Mouse (Mus musculus) heart, adult 2 months (tissue): ENCODE data around the gene Cttnbp2. TPM values are rescaled to one million over a fixed set of nuclear protein-coding genes. Genes with fewer than 3 reads are reported as not detected.

Experiments used
- DNase-seq, 2 experiments: peaks; one replicate each; pipeline ENCODE4 v3.0.0; 2021
- H3K27ac ChIP-seq: fragments of 200-600 bp; 2 replicates; pipeline ENCODE4 v1.8.1; 2022
- H3K27me3 ChIP-seq: fragments of 200-500 bp; 2 replicates; pipeline ENCODE4 v1.6.1; 2012; ENCODE audit warnings: mild to moderate bottlenecking, low read length, inconsistent platforms, mixed read lengths; ENCODE audit not compliant: control insufficient read depth, insufficient read depth
- H3K36me3 ChIP-seq: fragments of 200-500 bp; 2 replicates; pipeline ENCODE4 v1.6.1; 2012; ENCODE audit warnings: low read length, inconsistent platforms; ENCODE audit not compliant: control insufficient read depth, insufficient read depth
- H3K4me1 ChIP-seq: fragments of 200-500 bp; 2 replicates; pipeline ENCODE4 v1.6.1; 2011; ENCODE audit warnings: low read length; ENCODE audit not compliant: control insufficient read depth, insufficient read depth
- H3K4me3 ChIP-seq: fragments of 200-600 bp; 2 replicates; pipeline ENCODE4 v1.8.1; 2022
- H3K79me2 ChIP-seq: fragments of 200-500 bp; replicated peaks from 2 replicates; pipeline ENCODE4 v1.6.1; 2012; ENCODE audit warnings: mild to moderate bottlenecking, inconsistent platforms, low read length, moderate library complexity, mixed read lengths; ENCODE audit not compliant: control insufficient read depth, insufficient read depth
- H3K9ac ChIP-seq: fragments of 200-500 bp; 2 replicates; pipeline ENCODE4 v1.6.1; 2012; ENCODE audit warnings: low read depth, mild to moderate bottlenecking, control low read depth, inconsistent platforms, low read length, mixed read lengths
- CTCF ChIP-seq: fragments of 200-600 bp; IDR thresholded peaks from 2 replicates; pipeline ENCODE4 v1.8.1; 2022; ENCODE audit warnings: antibody characterized with exemption, mild to moderate bottlenecking, moderate library complexity
- EP300 ChIP-seq: fragments of 200-500 bp; IDR thresholded peaks from 2 replicates; pipeline ENCODE4 v1.6.1; 2011; ENCODE audit warnings: low read depth, low read length, control low read depth; ENCODE audit not compliant: insufficient read depth
- POLR2A ChIP-seq: fragments of 200-500 bp; IDR thresholded peaks from 2 replicates; pipeline ENCODE4 v1.6.1; 2011; ENCODE audit warnings: mild to moderate bottlenecking, low read depth, low read length, control low read depth; ENCODE audit not compliant: insufficient read depth
- WGBS: fragments of 180-500 bp; shearing (Covaris S2); methylation state at CpG from one replicate; pipeline ENCODE4 v1.1.7; 2018; 5-methylcytosine and 5-hydroxymethylcytosine counted together
- intact Hi-C: fragments of 180-260 bp; cut with DNase I; formaldehyde crosslinking; loops from one replicate; pipeline ENCODE4 v1.15.1; 2025
- polyA plus RNA-seq: library from polyadenylated mRNA; depleted of rRNA; stranded (reverse); fragments of >200 nt; gene quantifications from 2 replicates; pipeline ENCODE4 v1.2.3, GENCODE M21; 2012
- total RNA-seq, 2 experiments: library from RNA; stranded (reverse); gene quantifications; 2 replicates each; pipeline ENCODE4 v1.2.3; 2021

The Cttnbp2 gene
- total and polyA plus RNA-seq, 3 experiments = 0.66 to 2.3 (median 1.3) TPM

GRCm38 (mm10) chr6:18492977-18493376 is 21.7 kb downstream of the Cttnbp2 start:
- TF ChIP-seq CTCF (no peak), POLR2A (no peak), EP300 (no peak)
- H3K4me1 ChIP-seq = no peaks in the 10 kb centered on the region
- intact Hi-C loops = no loop called here
- no peak for DNase-seq
- H3K9ac ChIP-seq = no peak overlapping the region
- H3K79me2 ChIP-seq = no peaks in the 10 kb centered on the region
- H3K36me3 ChIP-seq = no peaks in the 10 kb centered on the region
- 80% methylated on average over 1 of the region's 1 CpGs for WGBS
- no peak overlapping the region for H3K4me3 ChIP-seq
- no peak overlapping the region for H3K27ac ChIP-seq
- H3K27me3 ChIP-seq = no peaks in the 10 kb centered on the region

GRCm38 (mm10) chr6:18492248-18492901 is 22.3 kb downstream of the Cttnbp2 start:
- Histone ChIP-seq H3K4me3 (no peak overlapping the region), H3K4me1 (no peaks in the 10 kb centered on the region), H3K79me2 (no peaks in the 10 kb centered on the region), H3K36me3 (no peaks in the 10 kb centered on the region), H3K27ac (no peak overlapping the region), H3K27me3 (no peaks in the 10 kb centered on the region), H3K9ac (no peak overlapping the region)
- TF ChIP-seq EP300 = no peak
- TF ChIP-seq POLR2A = no peak
- no peak for TF ChIP-seq CTCF
- WGBS = 78% methylated on average over 6 of the region's 6 CpGs
- intact Hi-C loops = no loop called here
- DNase-seq = no peak

- Histone ChIP-seq H3K36me3 (no peaks in the 10 kb centered on the region), H3K79me2 (no peaks in the 10 kb centered on the region), H3K27me3 (no peaks in the 10 kb centered on the region), H3K27ac (no peak overlapping the region), H3K4me1 (no peaks in the 10 kb centered on the region; the same call in 1 of the 2 replicates), H3K4me3 (no peak overlapping the region), H3K9ac (no peak overlapping the region)
- no peak for TF ChIP-seq EP300
- no peak for TF ChIP-seq POLR2A
- TF ChIP-seq CTCF = no peak
- intact Hi-C loops = no loop called here
- no peak for DNase-seq
These were observed 29.6 kb downstream of the Cttnbp2 start for GRCm38 (mm10) chr6:18485087-18485486.

- Histone ChIP-seq H3K27ac (no peak overlapping the region), H3K4me1 (no peaks in the 10 kb centered on the region; the same call in 1 of the 2 replicates), H3K79me2 (no peaks in the 10 kb centered on the region), H3K4me3 (no peak overlapping the region), H3K9ac (no peak overlapping the region), H3K27me3 (no peaks in the 10 kb centered on the region), H3K36me3 (no peaks in the 10 kb centered on the region)
- intact Hi-C loops = no loop called here
- WGBS = 66% methylated on average over 5 of the region's 5 CpGs
- DNase-seq = no peak
- TF ChIP-seq EP300 (no peak), CTCF (no peak), POLR2A (no peak)
These were observed 30.6 kb downstream of the Cttnbp2 start for GRCm38 (mm10) chr6:18484061-18484460.

- Histone ChIP-seq H3K9ac (no peak overlapping the region), H3K27me3 (no peaks in the 10 kb centered on the region), H3K4me1 (no peaks in the 10 kb centered on the region; the same call in 1 of the 2 replicates), H3K4me3 (no peak overlapping the region), H3K27ac (no peak overlapping the region), H3K79me2 (no peaks in the 10 kb centered on the region), H3K36me3 (no peaks in the 10 kb centered on the region)
- intact Hi-C loops = no loop called here
- no peak for TF ChIP-seq CTCF
- TF ChIP-seq EP300 = no peak
- TF ChIP-seq POLR2A = no peak
- DNase-seq = no peak
These were observed 32.1 kb downstream of the Cttnbp2 start for GRCm38 (mm10) chr6:18482546-18482945.

GRCm38 (mm10) chr6:18481781-18482180 is 32.9 kb downstream of the Cttnbp2 start:
- 67% methylated on average over 3 of the region's 3 CpGs for WGBS
- intact Hi-C loops = no loop called here
- no peaks in the 10 kb centered on the region for H3K27me3 ChIP-seq

More at GRCm38 (mm10) chr6:18481781-18482180, 32.9 kb downstream of the Cttnbp2 start:
- H3K79me2 ChIP-seq = no peaks in the 10 kb centered on the region
- no peaks in the 10 kb centered on the region for H3K36me3 ChIP-seq
- no peaks in the 10 kb centered on the region; the same call in 1 of the 2 replicates for H3K4me1 ChIP-seq
- no peak overlapping the region for H3K27ac ChIP-seq
- TF ChIP-seq EP300 (no peak), POLR2A (no peak), CTCF (no peak)
- no peak overlapping the region for H3K9ac ChIP-seq
- H3K4me3 ChIP-seq = no peak overlapping the region
- no peak for DNase-seq
